Mouse (Mus musculus) thymus, postnatal 4 days (tissue): Measurements from ENCODE around the gene Zfp82.
A peak's percentile ranks its signal among the peaks of the same experiment; 100 is the strongest.
"Not testable (repeated sequence)": the region's sequence is repeated elsewhere in the genome, so short reads cannot be mapped to it uniquely, and the experiment has no call there.

Experiments
- DNase-seq: peaks from one replicate; pipeline ENCODE4 v3.0.0; 2021

Zfp82 gene

DNA sequence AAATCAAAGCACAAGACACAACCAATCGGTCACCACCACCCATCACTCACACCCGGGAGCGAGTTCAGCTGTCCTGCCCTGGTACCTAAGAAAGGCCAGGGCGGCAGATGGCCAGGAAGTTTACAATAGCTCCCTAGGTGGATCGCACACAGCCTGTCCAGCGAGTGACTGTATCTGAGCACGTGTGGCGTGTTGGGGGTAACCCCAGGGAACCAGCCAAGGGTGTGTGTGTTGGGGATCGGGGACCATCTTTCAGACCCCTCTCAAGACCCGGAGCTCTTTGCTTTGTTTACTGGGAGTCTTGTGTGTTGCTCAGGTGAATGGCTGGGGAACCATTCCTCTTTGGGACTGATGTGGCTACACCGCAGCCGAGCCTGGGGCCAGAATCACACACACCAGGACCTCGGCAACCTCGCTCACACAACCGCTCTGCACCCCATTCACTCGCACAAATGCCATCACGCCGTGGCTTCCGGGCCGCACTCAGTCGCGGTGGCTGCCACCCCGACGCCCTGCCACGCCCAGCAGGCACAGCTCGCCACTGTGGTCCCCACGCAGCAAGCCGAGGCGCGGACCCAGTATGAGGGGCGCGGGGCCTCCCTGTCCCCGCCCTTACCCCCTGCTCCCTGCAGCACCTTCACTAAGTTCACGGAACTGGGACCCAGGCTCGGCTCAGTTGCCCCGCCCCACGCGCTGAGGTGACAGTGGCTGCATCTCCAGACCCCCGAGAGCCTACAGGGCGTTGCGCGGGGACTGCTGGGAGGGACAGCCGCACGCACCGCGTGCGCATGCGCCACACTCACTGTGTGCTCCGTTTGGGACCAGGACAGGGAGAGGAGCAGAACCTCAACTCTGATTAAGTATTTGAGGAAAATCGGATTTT, at the start of gene Zfp82:
Gene Zfp82, minus strand, starts transcription at position 755 of the 883 bp plus-strand sequence.
- DNase-seq = peak; percentile 92

DNA sequence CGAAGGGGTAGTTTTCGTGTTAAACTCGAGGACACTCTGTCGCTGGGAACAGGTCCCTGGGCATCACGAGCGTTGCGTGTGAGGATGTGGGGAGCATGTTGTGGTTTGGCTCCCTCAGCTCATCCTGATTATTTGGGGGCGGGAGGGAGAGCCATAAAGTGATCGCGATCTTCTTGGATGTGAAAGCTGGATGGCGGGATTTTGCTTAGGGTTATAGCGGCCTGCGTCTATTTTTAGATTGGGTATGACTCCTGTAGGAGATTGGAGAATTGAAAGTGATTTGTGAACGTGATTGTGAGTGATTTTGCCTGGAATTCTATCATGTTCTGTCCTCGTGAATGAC, 49.5 kb upstream of the Zfp82 start:
- DNase-seq = no peak

DNA sequence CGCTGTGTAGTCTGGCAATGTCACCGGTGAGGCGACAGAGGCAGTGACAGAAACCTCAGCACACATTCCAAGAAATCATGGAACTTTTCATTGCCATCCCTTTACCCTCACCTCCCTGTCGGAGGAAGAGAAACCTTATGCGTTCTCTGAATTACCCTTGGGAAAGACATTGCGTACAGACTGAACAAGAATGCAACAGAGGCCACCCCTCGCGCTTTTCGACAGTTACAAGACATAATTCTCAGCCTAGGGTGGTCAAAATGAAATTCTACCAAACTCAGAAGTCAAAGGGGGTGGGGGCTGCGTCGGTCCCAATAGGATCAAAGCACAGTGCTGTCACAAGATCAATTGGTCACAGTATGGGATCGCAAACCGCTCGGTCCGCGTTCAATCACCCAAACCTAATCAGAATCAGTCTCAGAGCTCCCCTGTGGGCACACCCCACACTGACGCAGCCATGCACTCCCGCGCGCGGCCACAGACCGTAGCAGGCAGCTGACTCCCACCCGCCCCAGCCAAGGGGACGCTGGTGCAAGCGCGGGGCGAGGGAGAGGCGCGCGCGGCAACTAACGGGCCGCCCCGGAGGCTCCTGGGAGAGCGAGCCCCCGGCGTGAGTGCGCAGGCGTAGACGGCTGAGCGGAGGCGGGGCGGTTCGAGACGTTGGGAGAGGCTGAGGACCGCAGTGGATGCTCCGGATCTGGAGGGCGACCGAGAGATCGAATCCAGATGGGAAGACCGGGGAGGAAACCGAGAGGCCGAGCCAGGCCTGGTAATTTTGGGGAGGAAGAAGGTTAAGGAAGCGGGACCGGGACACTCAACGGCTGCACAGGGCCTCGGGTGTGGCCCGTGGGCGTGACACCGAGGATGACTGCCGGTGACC, 48.8 kb upstream of the Zfp82 start, which contains the start of gene Zfp382:
Gene Zfp382, plus strand, starts transcription at position 635 of the 880 bp plus-strand sequence.
- peak; percentile 94 for DNase-seq

DNA sequence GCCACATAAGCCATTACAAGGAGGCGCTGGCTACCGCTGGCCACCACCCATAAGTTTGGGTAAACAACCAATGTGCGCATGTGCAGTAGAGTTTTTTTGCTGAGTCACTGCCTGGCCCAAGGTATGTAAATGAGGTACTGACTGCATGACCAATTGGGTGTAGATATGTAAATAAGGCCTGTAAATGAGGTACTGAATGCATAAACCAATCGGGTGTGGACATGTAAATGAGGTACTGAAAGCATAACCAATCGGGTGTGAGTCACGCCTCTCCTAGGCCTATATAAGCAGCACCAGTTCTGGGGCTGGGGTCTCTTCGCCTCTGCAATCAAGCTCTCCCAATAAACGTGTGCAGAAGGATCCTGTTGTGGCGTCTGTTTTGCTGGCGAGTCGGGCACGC, 45.2 kb upstream of the Zfp82 start:
- not testable (repeated sequence) for DNase-seq

DNA sequence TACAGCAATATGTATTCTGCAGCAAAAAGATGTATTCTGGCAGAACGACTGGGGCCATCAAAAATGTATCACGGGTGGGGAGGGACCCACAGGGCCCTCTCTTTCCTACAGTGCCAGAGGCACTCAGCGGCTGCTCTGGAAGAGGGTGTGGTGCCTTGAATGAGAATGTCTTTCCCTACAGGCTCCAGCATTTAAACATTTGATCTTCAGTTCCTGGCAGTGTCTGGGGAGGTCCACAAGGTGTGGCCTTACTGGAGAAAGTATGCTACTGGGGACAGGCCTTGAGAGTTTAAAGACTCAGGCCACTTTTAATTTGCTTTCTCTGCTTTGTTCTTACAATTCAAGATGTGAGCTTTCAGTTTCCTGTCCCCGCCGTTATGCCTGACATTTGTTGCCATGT, 43.4 kb upstream of the Zfp82 start:
- no peak for DNase-seq

DNA sequence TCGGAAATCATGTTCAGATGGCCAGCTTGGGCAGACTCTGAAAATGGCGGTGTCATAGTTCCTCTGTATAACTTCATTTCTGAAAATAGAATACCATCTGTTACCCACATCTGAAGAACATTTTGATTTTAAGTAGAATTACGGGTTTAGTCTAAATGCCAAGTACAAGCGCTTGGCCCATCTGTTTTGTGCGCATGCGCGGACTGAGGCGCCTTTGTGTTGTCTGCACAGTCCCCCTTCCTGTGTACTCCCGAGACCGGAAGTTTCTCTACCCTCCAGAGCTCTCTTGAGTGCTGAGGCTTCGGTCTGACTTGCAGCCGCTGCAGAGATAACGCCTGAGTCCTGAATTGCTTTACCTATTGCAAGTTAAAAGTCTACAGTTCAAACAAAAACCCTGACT, 26.6 kb upstream of the Zfp82 start:
- peak; percentile 73 for DNase-seq

DNA sequence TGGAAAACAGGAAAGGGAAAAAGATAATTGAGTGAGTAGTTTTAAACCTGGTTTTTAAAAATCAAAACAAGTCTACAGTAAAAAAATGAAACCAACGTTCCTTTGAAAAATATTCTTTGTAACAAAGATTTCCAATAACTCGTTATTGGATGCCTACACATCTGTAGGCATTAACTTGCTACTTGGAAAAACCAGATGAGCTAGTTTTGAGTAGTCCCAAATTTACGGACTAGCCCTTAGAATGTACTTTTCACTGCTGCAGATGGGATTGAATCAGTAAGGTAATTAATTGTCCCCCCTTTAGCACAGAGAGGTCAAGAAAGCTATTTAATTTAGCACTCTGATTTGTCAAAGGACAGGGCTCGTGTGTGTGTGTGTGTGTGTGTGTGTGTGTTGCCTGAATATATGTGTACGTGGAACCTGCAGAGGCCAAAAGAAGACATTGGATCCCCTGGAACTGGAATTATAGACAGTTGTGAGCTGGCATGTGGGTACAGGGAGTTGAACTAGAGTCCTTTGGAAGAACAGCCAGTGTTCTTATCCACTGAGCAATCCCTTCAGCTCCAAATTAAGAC, 22.9 kb upstream of the Zfp82 start:
- no peak for DNase-seq

DNA sequence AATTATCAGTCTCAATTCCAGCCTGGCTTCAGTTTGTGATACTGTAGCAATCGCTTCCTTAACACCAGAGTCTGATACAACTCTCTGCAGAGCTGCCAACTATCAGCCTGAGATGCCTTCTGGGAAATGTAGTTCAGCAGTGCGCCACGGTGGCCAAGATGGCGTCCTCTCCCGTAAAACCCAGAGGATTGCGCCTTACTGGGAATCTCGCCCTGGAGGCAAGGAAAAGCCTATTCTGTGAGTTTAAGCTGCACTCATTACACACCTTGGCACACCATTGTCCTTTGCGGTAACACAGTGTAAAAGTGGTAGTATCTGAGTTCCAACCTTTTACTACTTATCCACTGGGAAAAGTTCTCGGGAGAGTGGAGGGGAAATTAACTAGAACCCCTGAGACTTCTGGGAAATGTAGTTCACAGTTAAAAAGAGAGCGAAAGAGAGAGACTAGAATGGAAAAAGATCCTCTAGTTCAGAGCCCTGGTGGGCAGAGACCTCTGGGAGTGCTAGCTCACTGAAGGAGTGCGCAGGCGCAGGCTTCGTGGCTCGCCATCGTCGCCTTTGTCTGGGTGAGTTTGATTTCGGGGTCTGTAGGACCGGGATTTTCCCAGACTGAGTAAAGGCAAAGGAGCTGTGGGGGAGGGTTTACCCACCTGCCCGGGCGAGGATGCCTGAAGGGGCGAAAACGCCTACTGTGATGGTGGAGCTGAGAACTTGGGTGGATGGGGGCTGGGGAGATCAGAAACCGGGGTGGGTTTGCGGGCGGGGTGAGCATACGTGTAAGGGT, 22.1 kb upstream of the Zfp82 start, which contains the start of gene Zfp260:
Gene Zfp260, plus strand, starts transcription at position 132 of the 784 bp plus-strand sequence.
- DNase-seq = peak; percentile 95

DNA sequence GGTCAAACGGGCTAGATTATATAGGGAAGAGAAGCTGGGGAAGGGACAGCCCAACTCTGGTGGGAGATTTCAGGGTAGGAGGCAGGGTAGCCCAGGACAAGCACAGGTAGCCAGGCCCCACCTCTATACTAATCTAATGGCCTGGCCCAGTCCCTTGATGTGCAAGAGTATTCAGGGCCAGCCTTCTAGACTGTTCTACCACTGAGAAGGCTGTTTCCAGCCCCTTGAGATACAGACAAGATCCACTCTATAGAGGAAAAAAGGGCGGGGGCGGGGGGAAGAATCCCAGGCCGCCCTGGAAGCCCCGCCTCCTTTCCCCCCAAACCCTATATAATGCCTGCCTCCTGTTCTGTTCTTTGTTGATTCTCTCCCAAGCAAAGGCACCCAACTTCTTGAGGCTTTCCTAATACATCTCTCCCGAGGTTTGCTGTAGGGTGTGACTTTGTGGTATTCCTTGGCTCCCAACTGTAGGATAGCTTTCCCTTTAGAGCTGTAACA, 21.3 kb upstream of the Zfp82 start:
- peak; percentile 26 for DNase-seq

DNA sequence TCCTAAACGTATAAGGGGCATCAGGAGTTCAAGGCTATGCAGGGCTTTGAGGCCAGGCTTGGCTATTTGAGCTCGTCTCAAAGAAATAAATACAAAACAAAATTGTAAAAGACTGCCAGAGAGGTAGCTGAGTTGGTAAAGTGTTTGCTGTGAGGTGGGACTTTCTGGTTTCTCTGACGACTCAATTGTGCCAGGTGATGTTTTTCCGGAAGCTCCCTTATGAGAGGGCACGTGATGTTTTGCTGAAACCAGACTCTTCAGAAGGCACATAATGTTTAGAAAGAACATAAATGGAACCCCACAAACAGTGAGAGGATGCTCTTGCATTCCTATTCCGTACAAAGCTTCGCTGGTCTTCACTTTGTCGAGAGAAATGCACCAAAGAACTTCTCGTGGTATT, 20.0 kb upstream of the Zfp82 start:
- no peak for DNase-seq

DNA sequence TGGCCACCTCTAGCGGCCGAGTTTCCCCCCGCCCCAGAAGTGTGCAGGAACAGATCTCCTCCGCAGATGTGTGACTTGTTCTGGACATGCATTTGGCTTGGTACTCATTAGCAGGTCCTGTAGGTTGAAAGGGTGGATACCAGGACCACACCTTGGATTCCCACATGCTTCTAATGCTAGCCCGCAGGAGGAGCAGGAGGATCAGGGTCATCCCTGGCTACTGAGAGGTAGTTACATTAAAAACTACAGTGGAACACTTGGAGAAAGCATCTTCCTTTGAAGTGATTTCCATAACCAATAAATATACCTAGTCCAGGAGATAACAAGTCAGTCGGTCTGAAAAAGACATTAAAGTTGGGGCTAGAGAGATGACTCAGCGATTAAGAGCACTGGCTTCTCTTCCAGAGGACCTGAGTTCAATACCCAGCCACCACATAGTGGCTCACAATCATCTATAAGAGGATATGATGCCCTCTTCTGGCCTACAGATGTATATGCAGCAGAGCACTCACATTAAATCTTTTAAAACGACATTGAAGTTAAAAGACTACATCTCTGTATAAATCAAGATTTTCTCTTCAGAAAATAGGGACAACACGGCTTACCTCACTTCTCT, 18.4 kb upstream of the Zfp82 start:
- DNase-seq = no peak

DNA sequence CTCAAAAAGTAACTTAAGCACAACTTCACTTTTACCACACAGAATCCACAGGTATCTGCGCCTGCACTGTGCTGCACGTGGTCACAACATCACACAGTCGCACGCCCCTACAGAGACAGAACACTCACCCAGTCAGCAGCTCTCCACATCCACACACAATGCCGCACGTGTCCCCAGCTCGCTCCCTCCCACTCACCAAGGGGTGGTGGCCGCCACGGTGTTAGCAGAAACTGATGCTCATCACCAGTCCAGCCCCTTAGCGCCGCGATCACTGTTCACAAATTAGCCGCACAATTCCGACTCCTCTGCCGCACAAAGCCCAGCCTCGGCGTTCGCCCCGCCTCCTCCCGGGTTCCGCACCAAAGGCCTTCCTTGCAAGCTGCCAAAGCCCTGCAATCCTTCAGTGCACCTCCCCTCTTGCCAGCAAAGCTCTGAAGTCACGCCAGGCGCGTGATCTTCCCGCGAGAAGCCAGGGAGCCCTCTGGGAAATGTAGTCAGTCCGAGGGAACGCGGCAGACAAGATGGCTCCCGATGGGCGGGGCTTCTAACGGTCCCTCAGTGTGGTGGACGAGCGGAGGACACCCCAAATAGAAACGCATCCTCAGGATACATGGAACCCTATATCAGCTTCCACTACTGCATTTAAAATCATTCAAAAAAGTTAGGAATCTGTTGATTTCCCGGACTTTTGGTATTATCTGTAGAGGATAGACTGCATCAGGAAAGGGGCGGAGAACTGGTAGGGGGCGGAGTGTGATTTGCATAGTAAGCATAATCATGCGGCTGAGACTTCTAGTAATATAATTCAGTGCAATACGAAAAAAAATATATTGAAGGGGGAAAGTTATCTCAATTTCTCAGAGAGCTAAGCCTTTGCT, 17.6 kb upstream of the Zfp82 start, which contains the start of the genes Gm26920 and Zfp566:
Gene Gm26920, minus strand, starts transcription at position 319 of the 878 bp plus-strand sequence.
Gene Zfp566, minus strand, starts transcription at position 436 of the 878 bp plus-strand sequence.
- DNase-seq = peak; percentile 94

DNA sequence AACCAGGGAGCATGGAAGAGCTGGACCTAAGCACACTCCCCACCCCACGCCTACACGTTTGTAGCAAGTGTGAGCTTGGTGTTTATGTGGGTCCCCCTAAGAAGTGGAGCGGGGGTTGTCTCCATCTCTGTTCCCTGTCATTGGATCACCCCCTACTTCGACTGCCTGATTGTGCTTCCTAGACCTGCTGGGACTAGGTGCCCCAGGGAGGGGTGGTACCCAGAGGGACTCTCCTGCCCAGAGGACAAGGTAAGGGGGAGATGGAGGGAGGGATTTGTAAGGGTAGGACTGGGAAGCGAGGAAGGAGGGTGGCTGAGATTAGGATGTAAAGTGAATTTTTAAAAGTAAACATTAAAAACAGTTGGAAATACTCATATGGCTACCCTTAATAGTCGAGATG, 16.7 kb upstream of the Zfp82 start:
- DNase-seq = no peak

DNA sequence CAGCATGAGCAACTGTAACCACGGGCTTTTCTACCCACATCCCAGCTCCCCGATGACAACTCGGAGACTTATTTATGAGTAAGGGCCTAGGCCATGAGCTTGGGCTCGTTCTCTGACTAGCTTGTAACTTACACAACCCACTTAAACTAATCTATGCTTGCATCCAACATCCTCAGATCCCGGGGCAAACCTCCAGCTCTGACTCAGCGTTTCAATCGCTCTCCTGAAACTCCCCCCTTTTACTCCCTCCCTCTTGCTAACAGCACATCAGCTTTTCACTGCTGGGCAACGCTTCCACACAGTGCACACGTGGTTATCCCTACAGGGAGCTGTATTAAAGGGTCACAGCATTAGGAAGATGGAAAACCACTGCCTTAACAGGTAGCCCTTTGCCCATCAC, 13.8 kb upstream of the Zfp82 start:
- DNase-seq = no peak

DNA sequence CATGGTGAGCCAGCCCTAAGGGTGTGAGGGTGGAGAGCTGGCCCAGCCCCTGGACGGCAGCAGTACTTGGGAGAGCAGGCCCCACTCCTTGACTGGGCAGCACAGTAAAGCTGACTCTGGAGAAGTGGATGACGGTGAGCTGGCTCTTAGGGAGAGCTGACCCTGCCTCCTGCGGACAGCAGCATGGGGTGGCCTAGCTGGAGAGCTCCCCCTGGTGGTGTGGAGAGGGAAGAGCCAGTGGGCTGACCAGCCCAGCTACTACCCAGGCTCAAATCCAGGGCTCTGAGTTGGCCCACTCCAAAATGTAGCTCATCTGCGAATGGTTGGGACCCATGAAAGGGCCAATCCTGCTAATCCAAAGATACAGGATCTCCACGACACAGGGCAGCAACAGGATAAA, 8.1 kb downstream of the Zfp82 start:
- peak; percentile 14 for DNase-seq

DNA sequence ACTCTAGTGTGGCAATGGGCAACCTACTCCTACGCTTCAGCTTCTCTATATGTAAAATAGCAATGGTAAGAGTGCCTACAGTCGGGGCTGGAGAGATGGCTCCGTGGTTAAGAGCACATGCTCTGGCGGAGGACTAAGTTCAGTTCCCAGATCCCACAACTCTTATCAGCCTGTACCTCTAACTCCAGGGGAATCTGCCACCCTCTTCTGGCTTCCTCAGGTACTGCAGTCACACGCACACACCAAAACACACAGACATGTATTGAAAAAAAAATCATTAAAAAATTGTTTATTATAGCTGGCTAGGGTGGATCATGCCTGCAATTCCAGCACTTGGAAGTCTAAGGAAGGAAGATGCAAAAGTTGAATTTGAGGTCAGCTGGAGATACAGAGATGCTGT, 10.2 kb downstream of the Zfp82 start:
- DNase-seq = peak; percentile 63

DNA sequence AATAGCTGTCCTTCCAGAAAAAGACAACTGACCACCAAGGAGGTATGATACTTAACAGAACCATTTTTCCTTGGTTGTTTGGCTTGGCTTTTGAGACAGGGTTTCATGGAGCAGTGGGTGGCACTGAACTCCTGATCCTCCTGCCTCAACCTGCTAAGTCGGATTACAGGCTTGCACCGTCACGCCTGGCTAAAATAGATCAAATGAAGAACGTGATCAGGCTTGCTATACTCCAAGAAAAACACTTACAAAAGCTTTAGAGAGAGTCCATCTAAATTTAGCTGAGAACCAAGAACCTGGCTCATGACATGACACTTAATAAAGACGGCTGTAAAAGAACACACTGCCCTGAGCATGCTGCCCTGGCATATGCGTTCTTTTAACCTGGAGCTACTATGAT, 12.4 kb downstream of the Zfp82 start:
- no peak for DNase-seq

DNA sequence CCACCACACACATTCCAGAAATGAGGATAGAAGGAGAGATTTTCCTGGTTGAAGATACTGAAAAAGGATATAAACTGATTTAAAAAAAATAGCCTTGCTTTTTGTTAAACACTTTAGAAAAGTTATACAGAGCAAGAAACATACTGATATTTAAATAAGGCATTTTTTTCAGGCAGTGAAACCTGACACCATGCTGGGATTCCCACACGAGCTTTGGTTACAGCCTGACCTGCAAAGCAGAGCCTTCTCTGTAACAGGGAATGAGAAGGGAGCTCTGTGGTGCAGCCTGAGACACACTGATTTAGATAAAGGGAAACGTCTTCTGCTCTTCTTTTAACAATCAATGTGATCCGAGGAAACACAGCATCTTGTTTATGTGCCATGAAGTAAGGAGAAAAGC, 19.1 kb downstream of the Zfp82 start:
- no peak for DNase-seq

DNA sequence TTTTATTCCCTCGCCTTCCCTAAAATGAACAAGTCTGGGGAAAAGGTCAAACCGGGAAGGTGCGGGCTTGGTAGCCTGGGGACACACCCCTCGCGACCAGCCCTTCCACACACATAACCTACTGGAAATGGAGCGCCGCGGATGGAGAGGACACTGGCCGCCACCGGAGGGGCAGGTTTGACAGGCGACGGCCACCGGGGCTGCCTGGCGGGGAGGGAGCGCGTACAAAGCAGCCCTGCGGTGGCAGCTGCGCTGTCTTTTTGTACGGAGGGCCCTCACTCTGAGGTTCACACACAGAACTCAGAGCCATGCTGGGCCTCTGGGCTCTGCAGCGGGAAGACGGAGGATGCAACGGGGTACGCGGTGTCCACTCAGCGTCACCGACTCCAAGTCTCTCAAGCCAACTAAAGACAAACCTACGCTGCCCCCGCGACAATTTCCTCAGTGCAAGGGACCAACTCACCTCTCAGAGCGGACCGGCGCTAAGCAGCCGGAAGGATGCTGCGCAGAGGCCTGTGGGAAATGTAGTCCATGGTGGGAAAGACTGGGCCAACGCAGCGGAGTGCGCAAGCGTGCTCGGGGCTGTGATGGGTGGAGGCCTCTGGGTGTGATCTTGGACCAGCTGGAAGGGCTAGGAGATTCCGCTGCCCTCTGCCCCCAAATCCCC, 21.7 kb downstream of the Zfp82 start, which contains the start of gene Zfp14:
Gene Zfp14, minus strand, starts transcription at position 499 of the 667 bp plus-strand sequence.
- peak; percentile 92 for DNase-seq

DNA sequence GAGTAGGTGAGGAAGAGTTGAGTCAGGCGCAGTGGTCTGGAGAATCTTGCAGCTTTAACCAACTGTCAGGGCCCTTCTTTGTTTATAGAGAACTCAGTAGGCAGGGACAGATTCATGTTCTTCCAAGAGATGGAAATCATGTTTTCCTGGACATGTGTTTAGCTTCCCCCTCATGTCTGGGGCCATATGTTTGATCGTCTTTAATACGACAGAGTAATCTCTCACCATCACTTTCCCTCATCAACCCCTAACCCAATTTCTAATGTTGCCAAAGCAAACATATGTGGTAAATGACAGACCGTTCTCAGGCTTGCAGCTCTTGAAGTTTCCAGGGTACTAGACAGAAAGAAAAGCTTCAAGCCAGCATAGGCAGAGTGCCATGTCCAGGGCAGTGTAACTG, 24.6 kb downstream of the Zfp82 start:
- DNase-seq = no peak
